Mouse (Mus musculus) forebrain, embryonic 13.5 days (tissue): Measurements from ENCODE around the gene Sptlc2. TPM values are rescaled to one million over a fixed set of nuclear protein-coding genes. Genes with fewer than 3 reads are reported as not detected.

ENCODE experiments used
- ATAC-seq: fragments of 200-750 bp; cut with Nextera tagmentation; 2 replicates; pipeline ENCODE4 v1.8.0; 2017
- H3K27ac ChIP-seq: fragments of 300-500 bp; sonication (generic); 2 replicates; pipeline ENCODE4 v1.5.1; 2015; ENCODE audit warnings: inconsistent platforms, mild to moderate bottlenecking, moderate library complexity
- H3K27me3 ChIP-seq: fragments of 300-500 bp; sonication (generic); 2 replicates; pipeline ENCODE4 v1.6.1; 2015; ENCODE audit warnings: mild to moderate bottlenecking, inconsistent platforms
- H3K36me3 ChIP-seq: fragments of 300-500 bp; sonication (generic); 2 replicates; pipeline ENCODE4 v1.6.1; 2015; ENCODE audit warnings: mild to moderate bottlenecking, inconsistent platforms; ENCODE audit not compliant: poor library complexity, severe bottlenecking
- H3K4me1 ChIP-seq: fragments of 300-500 bp; sonication (generic); 2 replicates; pipeline ENCODE4 v1.6.1; 2015; ENCODE audit warnings: inconsistent platforms
- H3K4me2 ChIP-seq: fragments of 300-500 bp; sonication (generic); 2 replicates; pipeline ENCODE4 v1.6.1; 2015; ENCODE audit warnings: inconsistent platforms, mild to moderate bottlenecking, moderate library complexity
- H3K4me3 ChIP-seq: fragments of 300-500 bp; sonication (generic); 2 replicates; pipeline ENCODE4 v1.5.1; 2015; ENCODE audit warnings: mild to moderate bottlenecking, inconsistent platforms
- H3K9ac ChIP-seq: fragments of 300-500 bp; sonication (generic); 2 replicates; pipeline ENCODE4 v1.6.1; 2015; ENCODE audit warnings: mild to moderate bottlenecking, inconsistent platforms
- H3K9me3 ChIP-seq: fragments of 300-500 bp; sonication (generic); replicated peaks from 2 replicates; pipeline ENCODE4 v1.6.1; 2016; ENCODE audit warnings: inconsistent platforms
- WGBS: fragments of 180-500 bp; shearing (Covaris S2); methylation state at CpG from one replicate; pipeline ENCODE4 v1.1.7; 2015; 5-methylcytosine and 5-hydroxymethylcytosine counted together
- polyA plus RNA-seq: library from polyadenylated mRNA; unstranded; fragments of >200 nt; fragmentation: Nextera tagmentation; extraction: Ambion mirVana; gene quantifications from 2 replicates; pipeline ENCODE4 v1.2.1, GENCODE M21; 2015

The Sptlc2 gene
- polyA plus RNA-seq, 1 experiment from 2014 or later = 50.1 TPM

DNA sequence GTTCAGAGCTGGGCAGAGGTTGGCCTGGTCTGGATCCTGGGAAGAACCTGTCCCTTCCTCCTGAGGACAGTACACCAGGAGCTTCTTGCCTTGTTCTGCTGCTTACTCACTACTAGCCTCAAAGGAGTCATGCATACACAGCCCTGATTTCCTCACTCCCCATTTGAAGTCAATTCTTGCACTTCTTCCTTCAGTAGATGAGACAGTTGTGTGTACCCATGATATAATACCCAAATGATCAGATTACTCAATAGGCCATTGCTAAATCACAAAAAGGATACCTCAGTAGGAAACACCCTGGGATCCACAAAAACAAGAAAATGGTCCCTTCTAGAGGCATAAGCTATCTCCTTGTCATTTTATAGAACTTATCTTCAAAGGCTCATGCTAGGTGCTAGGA, 3.2 kb upstream of the Sptlc2 start:
- Histone ChIP-seq H3K4me2 (no peak overlapping the region), H3K36me3 (no peaks in the 10 kb centered on the region), H3K27me3 (no peaks in the 10 kb centered on the region), H3K4me3 (no peak overlapping the region), H3K9me3 (no peaks in the 10 kb centered on the region), H3K4me1 (peaks cover 12% of the 10 kb centered on the region), H3K27ac (no peak overlapping the region), H3K9ac (no peak overlapping the region)
- ATAC-seq = no peak

DNA sequence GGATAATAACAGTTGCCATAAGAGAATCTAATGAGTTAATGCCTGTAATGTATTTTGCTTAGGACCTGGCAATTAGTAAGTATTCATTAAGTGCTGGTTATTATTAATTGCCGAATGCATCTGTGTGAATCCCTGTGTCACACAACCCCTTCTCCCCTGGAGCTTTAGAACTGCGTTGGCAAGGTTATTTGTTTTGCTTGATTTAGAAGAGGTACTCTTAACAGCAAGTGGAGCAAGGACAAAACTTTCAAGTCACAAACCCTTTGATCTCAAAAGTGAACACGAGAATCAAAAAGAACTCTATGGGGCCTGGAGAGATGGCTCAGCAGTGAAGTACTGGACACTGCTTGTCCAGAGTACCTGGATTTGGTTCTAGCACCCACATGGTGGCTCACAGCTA, 1.1 kb upstream of the Sptlc2 start:
- Histone ChIP-seq H3K27ac (no peak overlapping the region), H3K4me3 (peak overlapping the region; percentile 73; the same call in 1 of the 2 replicates), H3K4me2 (0 out of 2 replicates have a peak overlapping the region, but pooled peaks have one; percentile 94), H3K27me3 (no peaks in the 10 kb centered on the region), H3K9ac (no peak overlapping the region), H3K9me3 (no peaks in the 10 kb centered on the region), H3K4me1 (peaks cover 18% of the 10 kb centered on the region), H3K36me3 (no peaks in the 10 kb centered on the region)
- ATAC-seq = no peak
- 57% methylated on average over 3 of the region's 3 CpGs for WGBS

DNA sequence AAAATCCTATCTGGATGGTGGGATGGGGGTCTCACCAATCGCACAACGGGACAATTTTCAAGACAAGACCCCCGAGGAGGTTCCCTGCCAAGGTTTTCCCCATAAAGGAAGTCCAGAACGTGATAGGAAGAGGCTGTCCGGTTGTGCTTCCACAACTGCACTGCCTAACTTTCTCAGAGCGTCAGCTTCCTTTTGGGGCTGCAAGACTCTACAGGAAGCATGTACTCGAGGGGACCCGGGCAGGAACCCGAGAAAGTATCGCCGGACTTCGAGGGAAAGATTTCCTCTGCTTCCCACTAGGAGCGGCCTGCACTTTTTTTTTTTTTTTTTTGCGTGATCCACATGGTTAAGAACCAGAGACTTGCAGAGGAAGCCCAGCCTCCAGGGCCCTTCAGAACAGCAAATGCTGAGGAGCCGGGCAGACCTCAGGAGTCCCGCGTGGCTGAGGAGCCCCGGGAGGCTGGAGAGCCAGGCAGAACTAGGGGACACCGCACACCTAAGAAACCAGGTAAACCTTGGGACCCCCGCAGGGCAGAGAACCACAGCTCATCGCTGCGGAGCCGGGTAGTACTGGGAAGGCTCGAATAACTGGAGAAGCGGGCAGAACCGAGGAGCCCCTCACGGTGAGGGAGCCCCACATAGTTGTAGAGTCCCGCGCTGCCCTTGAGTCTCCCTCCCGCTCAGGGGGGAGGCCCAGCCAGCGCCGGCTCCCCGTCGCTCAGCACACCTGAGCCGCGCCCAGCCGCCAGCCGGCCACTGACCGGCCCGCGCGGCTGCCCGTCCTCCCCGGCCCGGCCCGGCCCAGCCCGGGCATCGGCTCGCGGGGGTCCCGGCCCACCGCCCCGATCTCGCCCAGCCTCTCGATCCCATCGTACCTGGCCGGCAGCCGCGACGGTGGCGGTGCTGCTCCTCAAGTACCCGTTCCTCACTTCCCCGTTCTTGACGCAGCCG, 709 bp downstream of the Sptlc2 start:
- H3K4me1 ChIP-seq = peaks cover 18% of the 10 kb centered on the region
- 2% methylated on average over 51 of the region's 65 CpGs for WGBS
- H3K9me3 ChIP-seq = no peaks in the 10 kb centered on the region
- peak overlapping the region; percentile 81 for H3K9ac ChIP-seq
- peak overlapping the region; percentile 73 for H3K4me3 ChIP-seq
- ATAC-seq = 0 out of 2 replicates have a peak, but pooled peaks have one; percentile 0
- H3K36me3 ChIP-seq = no peaks in the 10 kb centered on the region
- H3K27me3 ChIP-seq = no peaks in the 10 kb centered on the region
- H3K4me2 ChIP-seq = peak overlapping the region; percentile 94
- H3K27ac ChIP-seq = peak overlapping the region; percentile 64

DNA sequence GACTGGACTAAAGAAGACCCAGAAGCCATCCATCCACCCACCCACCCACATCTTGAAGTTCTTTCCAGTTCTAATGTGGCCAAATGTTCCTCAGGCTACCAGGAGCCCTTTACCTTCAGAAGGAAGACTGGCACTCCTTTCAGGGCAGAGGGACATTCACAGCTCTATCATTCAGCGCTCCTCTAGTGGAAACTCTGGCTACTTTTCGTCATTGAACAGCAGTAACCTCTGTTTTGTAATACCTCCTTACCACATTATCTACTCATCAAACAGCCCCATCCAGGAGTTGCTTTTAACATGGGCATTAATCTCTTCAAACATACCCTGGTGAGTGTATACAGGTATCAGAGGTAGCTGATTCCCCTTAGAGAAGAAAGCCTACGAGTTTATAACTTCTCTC, 3.1 kb downstream of the Sptlc2 start:
- no peaks in the 10 kb centered on the region for H3K9me3 ChIP-seq
- H3K27me3 ChIP-seq = no peaks in the 10 kb centered on the region
- H3K4me2 ChIP-seq = no peak overlapping the region
- ATAC-seq = no peak
- no peak overlapping the region for H3K4me3 ChIP-seq
- H3K36me3 ChIP-seq = no peaks in the 10 kb centered on the region
- H3K9ac ChIP-seq = no peak overlapping the region
- peaks cover 18% of the 10 kb centered on the region for H3K4me1 ChIP-seq
- 91% methylated on average over 3 of the region's 3 CpGs for WGBS
- no peak overlapping the region for H3K27ac ChIP-seq

DNA sequence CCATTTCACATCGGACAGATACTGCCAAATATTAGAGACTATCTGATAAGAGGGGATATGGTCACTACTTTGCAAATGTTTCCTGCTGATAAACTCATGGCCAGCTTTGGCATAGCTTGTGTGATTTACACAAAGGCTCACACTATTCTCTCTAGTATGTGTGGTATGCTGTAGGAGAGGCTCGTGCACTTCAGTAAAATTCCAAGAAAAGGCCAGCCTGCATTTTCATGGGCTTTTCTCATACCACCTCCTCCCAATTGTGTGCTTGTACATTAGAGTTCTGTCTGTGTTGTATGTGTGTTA, 6.8 kb downstream of the Sptlc2 start:
- 92% methylated on average over 2 of the region's 2 CpGs for whole genome bisulfite sequencing
- Histone ChIP-seq H3K27ac (no peak overlapping the region), H3K9ac (no peak overlapping the region)

DNA sequence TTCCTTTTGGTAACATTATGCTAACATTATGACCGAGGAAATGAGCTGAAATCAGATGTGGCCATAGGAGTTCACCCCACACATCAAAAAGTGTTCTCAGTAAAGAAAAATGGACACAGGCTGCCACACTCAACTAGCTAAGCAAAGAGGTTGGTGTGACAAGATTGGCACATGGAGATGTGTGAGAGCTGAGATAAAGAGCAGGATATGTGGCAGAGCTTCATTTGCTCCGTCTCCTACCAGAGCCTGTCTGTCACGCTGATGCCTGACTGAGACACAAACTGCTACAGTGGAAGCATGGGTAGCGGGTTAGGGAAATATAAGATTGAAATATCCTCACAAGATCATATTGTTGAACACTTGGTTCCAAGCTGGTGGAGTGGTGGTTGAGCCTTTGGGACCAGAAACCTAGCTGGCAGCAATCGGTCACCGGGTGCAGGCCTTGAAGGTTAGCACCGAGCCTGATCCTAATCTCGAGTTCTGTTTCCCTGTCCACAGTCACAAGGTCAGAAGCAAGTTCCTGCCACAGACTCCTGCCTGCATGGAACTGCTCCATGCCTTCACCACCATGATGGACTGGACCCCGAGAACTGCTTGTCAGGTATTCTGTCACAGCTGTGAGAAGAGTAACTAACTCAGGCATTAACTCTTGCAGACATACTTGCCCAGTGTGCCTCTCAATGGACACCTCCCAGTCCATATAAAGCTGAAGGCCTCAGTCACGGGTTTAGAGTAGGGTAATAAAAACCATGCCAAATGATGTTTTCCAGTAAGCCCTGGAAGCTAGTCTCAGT, 7.4 kb downstream of the Sptlc2 start:
- Histone ChIP-seq H3K9me3 (no peaks in the 10 kb centered on the region), H3K27me3 (no peaks in the 10 kb centered on the region), H3K9ac (no peak overlapping the region), H3K36me3 (no peaks in the 10 kb centered on the region), H3K27ac (no peak overlapping the region), H3K4me2 (no peak overlapping the region), H3K4me1 (peaks cover under 1% of the 10 kb centered on the region; the same call in 1 of the 2 replicates), H3K4me3 (no peak overlapping the region)
- no peak for ATAC-seq
- 90% methylated on average over 10 of the region's 10 CpGs for WGBS

More for the DNA sequence above, 6.8 kb downstream of the Sptlc2 start:
- Histone ChIP-seq H3K36me3 (no peaks in the 10 kb centered on the region), H3K4me2 (no peak overlapping the region), H3K4me1 (peaks cover 6% of the 10 kb centered on the region), H3K9me3 (no peaks in the 10 kb centered on the region), H3K27me3 (no peaks in the 10 kb centered on the region), H3K4me3 (no peak overlapping the region)
- no peak for ATAC-seq

DNA sequence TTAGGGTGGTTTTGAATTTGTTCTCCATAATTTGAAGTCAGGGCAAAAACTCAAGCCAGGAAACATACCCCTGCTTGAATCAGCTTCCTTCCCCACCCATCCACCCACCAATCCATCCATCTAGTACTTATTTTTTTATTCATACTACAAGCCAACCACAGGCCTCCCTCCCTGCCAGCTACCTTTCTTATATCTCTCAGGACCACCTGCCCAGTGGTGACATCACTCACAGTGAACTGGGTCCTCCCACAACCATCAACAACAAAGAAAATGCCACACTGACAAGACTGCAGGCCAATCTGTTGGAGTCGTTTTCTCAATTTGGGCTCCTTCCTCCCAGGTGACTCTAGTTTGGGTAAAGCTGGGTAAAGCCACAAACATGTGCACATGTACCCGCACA, 8.7 kb downstream of the Sptlc2 start:
- Histone ChIP-seq H3K4me3 (no peak overlapping the region), H3K27ac (no peak overlapping the region), H3K4me2 (no peak overlapping the region), H3K36me3 (no peaks in the 10 kb centered on the region), H3K27me3 (no peaks in the 10 kb centered on the region), H3K9ac (no peak overlapping the region), H3K9me3 (no peaks in the 10 kb centered on the region), H3K4me1 (no peaks in the 10 kb centered on the region)
- ATAC-seq = no peak
- 66% methylated on average over 2 of the region's 2 CpGs for WGBS

DNA sequence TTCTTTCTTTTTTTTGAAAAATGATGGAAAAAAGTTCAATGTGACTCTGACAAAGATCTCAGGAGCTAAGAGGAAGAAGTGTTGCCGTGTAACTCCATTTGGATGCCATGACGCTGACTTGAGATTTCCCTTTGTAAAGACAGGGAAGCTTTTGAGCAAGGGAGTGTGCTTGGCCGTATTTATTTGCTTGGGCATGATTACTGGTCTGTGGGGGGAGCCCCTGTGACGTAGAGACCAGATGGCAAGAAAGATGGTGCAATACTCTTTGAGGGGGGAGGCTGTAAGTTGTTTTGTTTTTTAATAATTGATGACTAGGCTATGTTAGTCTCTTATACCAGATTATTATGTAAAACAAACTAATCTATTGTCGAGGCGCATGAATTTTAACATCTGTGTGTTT, 14.0 kb downstream of the Sptlc2 start:
- Histone ChIP-seq H3K9ac (no peak overlapping the region), H3K27ac (no peak overlapping the region), H3K4me3 (no peak overlapping the region), H3K27me3 (no peaks in the 10 kb centered on the region), H3K4me1 (no peaks in the 10 kb centered on the region), H3K9me3 (no peaks in the 10 kb centered on the region), H3K36me3 (no peaks in the 10 kb centered on the region), H3K4me2 (no peak overlapping the region)
- WGBS = 90% methylated on average over 6 of the region's 6 CpGs
- no peak for ATAC-seq

DNA sequence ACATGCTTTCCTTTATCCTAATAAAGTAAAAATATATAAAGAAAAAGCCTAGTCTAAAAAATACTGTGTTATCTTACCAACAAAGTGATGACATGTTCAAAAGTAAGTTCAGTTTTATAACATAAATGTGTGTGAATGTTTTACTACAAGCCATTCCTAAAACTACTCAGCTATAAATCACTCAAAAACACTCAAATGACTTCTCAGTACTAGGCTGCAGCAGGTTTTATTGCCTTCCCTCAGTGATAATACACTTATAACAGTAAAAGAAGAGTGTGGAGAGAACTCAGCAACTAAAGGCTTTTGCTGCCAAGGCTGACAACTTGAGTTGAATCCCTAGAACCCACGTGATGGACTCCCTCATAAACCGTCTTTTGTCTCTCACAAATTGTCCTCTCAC, 18.8 kb downstream of the Sptlc2 start:
- Histone ChIP-seq H3K27me3 (no peaks in the 10 kb centered on the region), H3K27ac (no peak overlapping the region), H3K4me3 (no peak overlapping the region), H3K9ac (no peak overlapping the region), H3K36me3 (peaks cover 15% of the 10 kb centered on the region; the same call in 1 of the 2 replicates), H3K4me2 (no peak overlapping the region), H3K9me3 (no peaks in the 10 kb centered on the region), H3K4me1 (no peaks in the 10 kb centered on the region)
- 80% methylated on average over 2 of the region's 2 CpGs for WGBS
- ATAC-seq = no peak

DNA sequence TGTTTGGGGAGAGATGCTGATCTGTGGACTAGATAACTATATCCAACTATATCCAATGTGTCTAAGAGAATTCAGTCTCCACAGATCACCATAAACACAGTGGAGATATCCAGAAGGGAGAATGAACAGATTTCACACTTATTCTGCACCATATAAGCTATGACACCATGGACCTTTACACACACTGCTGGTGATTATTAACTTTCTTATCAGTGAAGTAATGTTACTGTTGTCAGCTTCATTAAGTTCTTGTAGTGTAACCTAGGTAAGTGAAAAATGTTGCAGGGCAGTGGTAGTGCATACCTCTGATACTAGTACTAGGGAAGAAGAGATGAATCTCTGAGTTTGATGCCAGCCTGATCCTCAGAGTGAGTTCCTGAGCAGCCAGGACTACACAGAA, 20.1 kb downstream of the Sptlc2 start:
- peaks cover 15% of the 10 kb centered on the region; the same call in 1 of the 2 replicates for H3K36me3 ChIP-seq
- H3K27ac ChIP-seq = no peak overlapping the region
- H3K27me3 ChIP-seq = no peaks in the 10 kb centered on the region
- no peak for ATAC-seq
- no peaks in the 10 kb centered on the region for H3K4me1 ChIP-seq
- H3K4me3 ChIP-seq = no peak overlapping the region
- no peak overlapping the region for H3K9ac ChIP-seq
- H3K4me2 ChIP-seq = no peak overlapping the region
- H3K9me3 ChIP-seq = no peaks in the 10 kb centered on the region

DNA sequence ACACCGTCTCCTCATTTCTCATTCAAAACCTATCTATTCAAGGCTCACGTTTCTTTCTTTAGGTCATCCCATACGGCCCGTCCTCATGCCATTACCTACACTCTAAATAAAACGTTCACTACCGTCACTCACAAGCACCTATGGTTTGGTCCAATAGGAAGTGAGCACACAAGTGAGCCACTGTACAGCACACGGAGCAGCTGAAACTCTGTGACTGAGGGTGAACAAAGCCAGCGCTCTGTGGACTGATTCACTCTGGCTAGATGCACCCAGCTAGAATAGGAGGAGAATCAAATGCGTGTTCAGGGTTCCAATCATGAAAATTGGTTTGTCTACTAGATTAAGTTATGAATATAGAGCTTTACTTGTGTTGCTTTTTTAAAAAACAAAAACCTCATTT, 22.5 kb downstream of the Sptlc2 start:
- H3K36me3 ChIP-seq = peaks cover 15% of the 10 kb centered on the region; the same call in 1 of the 2 replicates
- no peak overlapping the region for H3K4me2 ChIP-seq
- H3K27ac ChIP-seq = no peak overlapping the region
- no peaks in the 10 kb centered on the region for H3K9me3 ChIP-seq
- no peaks in the 10 kb centered on the region for H3K4me1 ChIP-seq
- H3K4me3 ChIP-seq = no peak overlapping the region
- WGBS = 71% methylated on average over 9 of the region's 9 CpGs
- ATAC-seq = no peak
- no peaks in the 10 kb centered on the region for H3K27me3 ChIP-seq
- H3K9ac ChIP-seq = no peak overlapping the region

DNA sequence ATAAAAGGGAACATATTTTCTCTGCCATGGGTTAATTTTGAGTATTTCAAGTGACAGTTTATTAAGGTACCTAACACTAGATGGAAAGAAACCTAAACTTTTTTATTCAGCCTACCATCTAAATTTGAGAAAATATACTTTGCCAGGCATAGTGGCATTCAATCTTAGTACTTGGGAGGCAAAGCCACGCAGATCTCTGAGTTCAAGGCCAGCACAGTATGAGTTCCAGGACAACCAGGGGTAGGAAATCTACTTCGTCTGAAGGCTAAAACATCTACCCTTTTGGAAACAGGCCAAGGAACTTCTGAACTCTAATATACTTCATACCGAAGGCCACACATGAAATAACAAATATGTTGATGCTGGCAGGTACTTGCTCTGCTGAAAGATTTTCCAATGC, 26.0 kb downstream of the Sptlc2 start:
- no peaks in the 10 kb centered on the region for H3K9me3 ChIP-seq
- no peaks in the 10 kb centered on the region for H3K27me3 ChIP-seq
- H3K27ac ChIP-seq = no peak overlapping the region
- H3K4me2 ChIP-seq = no peak overlapping the region
- 0 out of 2 replicates have a peak, but pooled peaks cover 5% of the 10 kb centered on the region for H3K36me3 ChIP-seq
- no peak overlapping the region for H3K4me3 ChIP-seq
- no peak overlapping the region for H3K9ac ChIP-seq
- WGBS = 92% methylated on average over 3 of the region's 3 CpGs
- no peak for ATAC-seq
- no peaks in the 10 kb centered on the region for H3K4me1 ChIP-seq
